Mouse (Mus musculus): ENCODE results near the gene Rsbn1l. TPM values are rescaled to one million over a fixed set of nuclear protein-coding genes. Genes with fewer than 3 reads are reported as not detected.
A peak's percentile ranks its signal among the peaks of the same experiment; 100 is the strongest.

The Rsbn1l gene
- polyA plus RNA-seq, 2 experiments = 5.9 to 8.0 TPM

GRCm38 (mm10) chr5:20905437-20905836 lies 50.8 kb downstream of the Rsbn1l start:
- no peaks in the 10 kb centered on the region for H3K9me3 ChIP-seq (ENCODE audit: control insufficient read depth, low read length)
- no peak overlapping the region for H3K9ac ChIP-seq (ENCODE audit: low read depth, low read length, severe bottlenecking)
- no peaks in the 10 kb centered on the region for H3K27me3 ChIP-seq (ENCODE audit: control insufficient read depth, insufficient read depth, low read length)
- 69% methylated on average over 2 of the region's 2 CpGs for WGBS
- H3K27ac ChIP-seq (replicated peaks; ENCODE audit: low read depth, low read length) = no peak overlapping the region
- no peak overlapping the region for H3K4me2 ChIP-seq (replicated peaks; ENCODE audit: low read depth, low read length, severe bottlenecking)
- H3K36me3 ChIP-seq (ENCODE audit: control insufficient read depth, insufficient read depth, low read length) = peaks cover 34% of the 10 kb centered on the region
- ATAC-seq (ENCODE audit: low FRiP score, low read depth) (no peak), DNase-seq (ENCODE audit: low spot score) (no peak)
- H3K4me1 ChIP-seq (ENCODE audit: control insufficient read depth, insufficient read depth, low read length) = no peaks in the 10 kb centered on the region
- no peak overlapping the region for H3K4me3 ChIP-seq (replicated peaks; ENCODE audit: low read length)
- TF ChIP-seq POLR2A (IDR thresholded peaks at IDR 0.05; ENCODE audit: borderline replicate concordance, extremely low read depth, insufficient read depth, insufficient read length) = no peak

DNA sequence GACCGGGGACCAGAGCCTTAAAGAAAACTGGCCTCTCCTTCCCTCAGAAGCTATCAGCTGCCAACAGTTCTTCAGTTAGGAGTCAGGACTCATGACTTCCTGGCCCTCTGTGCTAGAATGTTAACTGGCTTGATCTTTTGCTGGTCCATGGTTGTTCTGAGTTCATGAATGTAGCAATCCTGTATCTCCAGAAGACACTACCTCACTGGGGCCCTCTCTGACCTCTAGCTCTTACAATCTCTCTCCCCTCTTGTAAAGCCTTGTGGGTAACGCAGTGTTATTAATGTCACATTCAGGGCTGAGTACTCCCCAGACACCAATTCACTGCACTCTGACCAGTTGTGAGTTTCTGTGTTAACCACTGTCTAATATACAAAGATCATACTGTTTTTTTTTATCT lies 51.6 kb downstream of the Rsbn1l start:
- 86% methylated on average over 2 of the region's 2 CpGs for WGBS
- Histone ChIP-seq H3K27ac (replicated peaks; ENCODE audit: low read depth, low read length) (no peak overlapping the region), H3K4me3 (replicated peaks; ENCODE audit: low read length) (no peak overlapping the region), H3K9me3 (ENCODE audit: control insufficient read depth, low read length) (no peaks in the 10 kb centered on the region), H3K9ac (ENCODE audit: low read depth, low read length, severe bottlenecking) (no peak overlapping the region), H3K27me3 (ENCODE audit: control insufficient read depth, insufficient read depth, low read length) (no peaks in the 10 kb centered on the region), H3K36me3 (ENCODE audit: control insufficient read depth, insufficient read depth, low read length) (peaks cover 37% of the 10 kb centered on the region), H3K4me2 (replicated peaks; ENCODE audit: low read depth, low read length, severe bottlenecking) (no peak overlapping the region), H3K4me1 (ENCODE audit: control insufficient read depth, insufficient read depth, low read length) (no peaks in the 10 kb centered on the region)
- ATAC-seq (ENCODE audit: low FRiP score, low read depth) (no peak), DNase-seq (ENCODE audit: low spot score) (no peak)
- TF ChIP-seq POLR2A (IDR thresholded peaks at IDR 0.05; ENCODE audit: borderline replicate concordance, extremely low read depth, insufficient read depth, insufficient read length) = no peak

- H3K4me3 ChIP-seq (replicated peaks; ENCODE audit: low read length) = no peak overlapping the region
- no peaks in the 10 kb centered on the region for H3K4me1 ChIP-seq (ENCODE audit: control insufficient read depth, insufficient read depth, low read length)
- H3K4me2 ChIP-seq (replicated peaks; ENCODE audit: low read depth, low read length, severe bottlenecking) = no peak overlapping the region
- no peak for DNase-seq (ENCODE audit: low spot score)
- H3K36me3 ChIP-seq (ENCODE audit: control insufficient read depth, insufficient read depth, low read length) = peaks cover 41% of the 10 kb centered on the region
- H3K27me3 ChIP-seq (ENCODE audit: control insufficient read depth, insufficient read depth, low read length) = no peaks in the 10 kb centered on the region
- no peak overlapping the region for H3K9ac ChIP-seq (ENCODE audit: low read depth, low read length, severe bottlenecking)
- 94% methylated on average over 2 of the region's 2 CpGs for WGBS
- H3K27ac ChIP-seq (replicated peaks; ENCODE audit: low read depth, low read length) = no peak overlapping the region
- ATAC-seq (ENCODE audit: low FRiP score, low read depth) = no peak
- H3K9me3 ChIP-seq (ENCODE audit: control insufficient read depth, low read length) = no peaks in the 10 kb centered on the region
- TF ChIP-seq POLR2A (IDR thresholded peaks at IDR 0.05; ENCODE audit: borderline replicate concordance, extremely low read depth, insufficient read depth, insufficient read length) = no peak
Measured at GRCm38 (mm10) chr5:20897446-20898167, 58.6 kb downstream of the Rsbn1l start.

DNA sequence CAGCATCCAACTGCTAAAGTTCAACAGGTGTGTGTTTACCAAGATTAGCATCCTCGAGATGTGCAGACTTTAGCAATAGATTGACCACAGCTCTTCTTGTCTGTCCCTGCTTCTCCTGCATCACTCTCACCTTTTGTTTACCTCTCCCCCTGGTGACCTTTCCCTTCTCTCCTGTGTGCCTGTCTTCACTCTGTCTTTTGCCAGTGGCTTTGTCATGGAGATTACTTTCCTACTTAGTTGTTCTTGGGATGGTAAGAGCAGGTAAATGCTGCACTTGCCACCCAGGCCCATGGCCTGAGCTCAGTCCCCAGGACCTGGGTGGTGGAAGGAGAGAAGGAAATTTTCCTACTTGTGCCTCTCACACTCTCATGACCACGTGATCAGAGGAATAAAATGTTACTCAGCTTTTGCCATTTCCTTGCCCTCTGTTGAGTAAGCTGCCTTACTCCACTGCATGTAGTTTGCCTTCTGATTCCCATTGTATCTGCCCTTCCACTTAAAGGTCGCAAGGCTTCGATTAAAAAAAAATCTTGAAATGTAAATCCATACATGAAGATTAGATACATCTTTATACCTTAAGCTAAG lies 72.1 kb downstream of the Rsbn1l start:
- Histone ChIP-seq H3K4me1 (ENCODE audit: control insufficient read depth, insufficient read depth, low read length) (peaks cover 19% of the 10 kb centered on the region), H3K9me3 (ENCODE audit: control insufficient read depth, low read length) (no peaks in the 10 kb centered on the region), H3K27ac (replicated peaks; ENCODE audit: low read depth, low read length) (no peak overlapping the region), H3K36me3 (ENCODE audit: control insufficient read depth, insufficient read depth, low read length) (peaks cover 5% of the 10 kb centered on the region), H3K27me3 (ENCODE audit: control insufficient read depth, insufficient read depth, low read length) (no peaks in the 10 kb centered on the region), H3K4me3 (replicated peaks; ENCODE audit: low read length) (no peak overlapping the region), H3K4me2 (replicated peaks; ENCODE audit: low read depth, low read length, severe bottlenecking) (0 out of 2 replicates have a peak overlapping the region, but pooled peaks have one; percentile 74), H3K9ac (ENCODE audit: low read depth, low read length, severe bottlenecking) (no peak overlapping the region)
- TF ChIP-seq POLR2A (IDR thresholded peaks at IDR 0.05; ENCODE audit: borderline replicate concordance, extremely low read depth, insufficient read depth, insufficient read length) = no peak
- DNase-seq (ENCODE audit: low spot score) (no peak), ATAC-seq (ENCODE audit: low FRiP score, low read depth) (no peak)
- WGBS = 78% methylated on average over 4 of the region's 4 CpGs

- H3K4me1 ChIP-seq (ENCODE audit: control insufficient read depth, insufficient read depth, low read length) = peaks cover 19% of the 10 kb centered on the region
- 0 out of 2 replicates have a peak, but pooled peaks cover 4% of the 10 kb centered on the region for H3K36me3 ChIP-seq (ENCODE audit: control insufficient read depth, insufficient read depth, low read length)
- under 1% methylated on average over 71 of the region's 94 CpGs for whole genome bisulfite sequencing
- H3K9ac ChIP-seq (ENCODE audit: low read depth, low read length, severe bottlenecking) = peak within 1 kb of the TSS; percentile 86
- DNase-seq (ENCODE audit: low spot score) (peak; percentile 100), ATAC-seq (ENCODE audit: low FRiP score, low read depth) (peak; percentile 98)
- no peaks in the 10 kb centered on the region for H3K27me3 ChIP-seq (ENCODE audit: control insufficient read depth, insufficient read depth, low read length)
- peak within 1 kb of the TSS; percentile 88 for H3K27ac ChIP-seq (replicated peaks; ENCODE audit: low read depth, low read length)
- H3K9me3 ChIP-seq (ENCODE audit: control insufficient read depth, low read length) = no peaks in the 10 kb centered on the region
- peak; percentile 90; the same call in 1 of the 2 replicates for TF ChIP-seq POLR2A (IDR thresholded peaks at IDR 0.05; ENCODE audit: borderline replicate concordance, extremely low read depth, insufficient read depth, insufficient read length)
- H3K4me3 ChIP-seq (replicated peaks; ENCODE audit: low read length) = peak within 1 kb of the TSS; percentile 79
- peak within 1 kb of the TSS; percentile 74 for H3K4me2 ChIP-seq (replicated peaks; ENCODE audit: low read depth, low read length, severe bottlenecking)
Measured at GRCm38 (mm10) chr5:20881915-20882800, 74.0 kb downstream of the Rsbn1l start, which contains the start of the genes Phtf2 and Tmem60. Gene Phtf2, minus strand, starts transcription at chr5:20882124. Gene Tmem60, plus strand, starts transcription at chr5:20882191.
